Mouse (Mus musculus) C2C12 (cell line): ENCODE results near the gene Foxp2. TPM values are rescaled to one million over a fixed set of nuclear protein-coding genes. Genes with fewer than 3 reads are reported as not detected.

Experiments
- H3K27me3 ChIP-seq: one replicate; pipeline ENCODE4 v1.6.1; 2011; ENCODE audit not compliant: control insufficient read depth, insufficient read depth, insufficient read length
- H3K36me3 ChIP-seq: one replicate; pipeline ENCODE4 v1.6.1; 2011; ENCODE audit not compliant: control insufficient read depth, insufficient read depth
- H3K4me3 ChIP-seq: one replicate; pipeline ENCODE4 v1.5.1; 2011; ENCODE audit warnings: mild to moderate bottlenecking, control low read depth; ENCODE audit not compliant: poor library complexity, insufficient read depth, severe bottlenecking
- H3K79me2 ChIP-seq: one replicate; pipeline ENCODE4 v1.6.1; 2011; ENCODE audit not compliant: control insufficient read depth, insufficient read depth
- H3K79me3 ChIP-seq: one replicate; pipeline ENCODE4 v1.6.1; 2011; ENCODE audit warnings: low read depth, control low read depth
- H3ac ChIP-seq: one replicate; pipeline ENCODE3; 2011; ENCODE audit warnings: low read depth; ENCODE audit not compliant: control insufficient read depth, insufficient read length
- CEBPB ChIP-seq: IDR thresholded peaks from one replicate; pipeline ENCODE4 v1.6.1; 2011; ENCODE audit warnings: low read depth, mild to moderate bottlenecking, control low read depth, moderate library complexity
- CTCF ChIP-seq: IDR thresholded peaks from one replicate; pipeline ENCODE4 v1.5.1; 2011; ENCODE audit not compliant: control insufficient read depth, insufficient read depth, insufficient read length
- FOSL1 ChIP-seq: IDR thresholded peaks from one replicate; pipeline ENCODE4 v1.8.0; 2011; ENCODE audit warnings: mild to moderate bottlenecking, low read length; ENCODE audit not compliant: poor library complexity, insufficient read depth, severe bottlenecking
- MAX ChIP-seq: IDR thresholded peaks from one replicate; pipeline ENCODE4 v1.6.1; 2011; ENCODE audit warnings: mild to moderate bottlenecking, control low read depth
- MYOD1 ChIP-seq: IDR thresholded peaks from one replicate; pipeline ENCODE4 v1.6.1; 2011; ENCODE audit warnings: low read depth; ENCODE audit not compliant: control insufficient read depth, insufficient read length
- MYOG ChIP-seq: IDR thresholded peaks from one replicate; pipeline ENCODE4 v1.6.1; 2011; ENCODE audit not compliant: control insufficient read depth, insufficient read length; ENCODE audit errors: extremely low read depth
- USF1 ChIP-seq: IDR thresholded peaks from one replicate; pipeline ENCODE4 v1.6.1; 2011; ENCODE audit warnings: low read depth, mild to moderate bottlenecking, control low read depth, moderate library complexity
- polyA plus RNA-seq: library from polyadenylated mRNA; unstranded; fragments of >200 nt; fragmentation: generic; extraction: Trizol; gene quantifications from one replicate; pipeline ENCODE4 v1.2.1, GENCODE M21; 2012; ENCODE audit warnings: missing spikeins

Foxp2 gene
- polyA plus RNA-seq, 1 experiment, result not detected

DNA sequence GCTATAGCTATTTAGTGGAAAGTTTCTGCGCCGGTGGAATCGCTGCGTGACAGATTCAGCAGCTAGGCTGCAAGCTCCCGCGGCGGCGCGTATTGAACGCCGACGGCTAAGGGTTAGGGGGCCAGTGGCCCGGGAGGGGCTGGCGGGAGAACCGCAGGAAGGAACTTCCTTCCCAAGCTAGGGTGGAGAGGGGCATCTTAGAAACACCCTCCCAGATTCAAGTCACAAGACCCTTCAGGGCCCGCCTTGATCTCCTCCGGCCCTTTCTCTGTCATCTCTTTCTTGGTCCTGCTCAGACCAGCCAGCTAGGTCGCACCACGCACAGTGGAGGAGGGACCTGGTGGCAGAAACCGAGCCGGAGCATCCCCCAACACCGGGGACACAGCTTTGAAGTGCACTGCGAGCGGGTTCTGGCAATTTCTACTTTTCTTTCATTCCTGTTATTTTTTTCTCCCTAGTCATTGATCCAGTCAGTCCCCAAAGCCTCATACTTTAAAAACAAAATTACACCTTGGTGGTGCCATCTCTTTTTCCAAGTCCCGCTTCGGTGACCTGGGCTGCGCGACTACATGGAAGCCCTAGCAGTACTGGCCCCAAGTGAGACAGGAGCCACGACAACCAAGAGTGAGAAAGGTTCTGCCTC is 1.1 kb upstream of the Foxp2 start:
- no peak overlapping the region for H3ac ChIP-seq
- no peaks in the 10 kb centered on the region for H3K79me3 ChIP-seq
- TF ChIP-seq CEBPB, result no peak
- no peak for TF ChIP-seq MAX
- no peak for TF ChIP-seq MYOG
- TF ChIP-seq CTCF, result no peak
- TF ChIP-seq FOSL1, result no peak
- no peak for TF ChIP-seq MYOD1
- no peak for TF ChIP-seq USF1
- H3K36me3 ChIP-seq, result no peaks in the 10 kb centered on the region
- H3K4me3 ChIP-seq, result no peak overlapping the region
- no peaks in the 10 kb centered on the region for H3K79me2 ChIP-seq
- H3K27me3 ChIP-seq, result no peaks in the 10 kb centered on the region

GRCm38 (mm10) chr6:14900579-14901021 is 549 bp upstream of the Foxp2 start:
- no peaks in the 10 kb centered on the region for H3K27me3 ChIP-seq
- TF ChIP-seq CTCF (no peak), MYOG (no peak), MAX (no peak), FOSL1 (no peak), MYOD1 (no peak), CEBPB (no peak), USF1 (no peak)
- no peaks in the 10 kb centered on the region for H3K79me3 ChIP-seq
- H3K36me3 ChIP-seq, result no peaks in the 10 kb centered on the region
- no peak overlapping the region for H3ac ChIP-seq
- H3K79me2 ChIP-seq, result no peaks in the 10 kb centered on the region
- H3K4me3 ChIP-seq, result no peak overlapping the region

DNA sequence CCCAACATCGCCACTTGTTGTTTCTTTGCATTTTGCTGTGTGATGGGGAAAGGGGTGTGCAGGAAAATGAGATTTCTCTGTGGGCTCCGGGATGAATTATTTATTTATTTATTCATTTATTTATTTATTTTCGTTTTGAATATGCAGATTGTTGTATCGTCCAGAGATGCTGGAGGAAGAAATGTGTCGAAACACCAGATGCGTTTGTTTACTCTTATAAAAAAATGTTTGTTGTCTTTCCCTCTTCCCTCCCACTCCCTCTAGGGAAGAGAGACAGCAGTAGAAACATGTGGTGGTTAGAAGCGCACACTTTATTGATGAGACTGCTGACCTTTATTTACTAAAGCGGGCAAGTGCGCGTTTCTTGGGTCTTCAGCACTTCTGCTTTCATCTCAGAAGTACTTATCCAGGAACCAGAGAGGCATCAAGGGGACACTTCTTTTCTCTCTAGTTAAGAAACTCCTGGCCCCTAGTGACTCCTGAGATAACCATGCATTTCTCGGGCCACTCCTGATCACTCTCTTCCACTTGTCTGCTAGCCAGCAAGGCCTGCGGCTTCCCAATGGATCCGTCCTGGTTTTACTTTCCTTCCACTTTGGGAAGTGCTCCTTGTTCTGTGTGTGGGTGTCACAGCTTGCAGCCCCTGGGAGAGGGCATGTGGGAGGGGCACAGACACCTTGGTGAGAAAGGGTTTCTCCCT is 972 bp downstream of the Foxp2 start:
- Histone ChIP-seq H3K79me2 (no peaks in the 10 kb centered on the region), H3ac (no peak overlapping the region), H3K27me3 (no peaks in the 10 kb centered on the region), H3K36me3 (no peaks in the 10 kb centered on the region), H3K4me3 (no peak overlapping the region), H3K79me3 (no peaks in the 10 kb centered on the region)
- TF ChIP-seq USF1 (no peak), CEBPB (no peak), MYOG (no peak), FOSL1 (no peak), MAX (no peak)

DNA sequence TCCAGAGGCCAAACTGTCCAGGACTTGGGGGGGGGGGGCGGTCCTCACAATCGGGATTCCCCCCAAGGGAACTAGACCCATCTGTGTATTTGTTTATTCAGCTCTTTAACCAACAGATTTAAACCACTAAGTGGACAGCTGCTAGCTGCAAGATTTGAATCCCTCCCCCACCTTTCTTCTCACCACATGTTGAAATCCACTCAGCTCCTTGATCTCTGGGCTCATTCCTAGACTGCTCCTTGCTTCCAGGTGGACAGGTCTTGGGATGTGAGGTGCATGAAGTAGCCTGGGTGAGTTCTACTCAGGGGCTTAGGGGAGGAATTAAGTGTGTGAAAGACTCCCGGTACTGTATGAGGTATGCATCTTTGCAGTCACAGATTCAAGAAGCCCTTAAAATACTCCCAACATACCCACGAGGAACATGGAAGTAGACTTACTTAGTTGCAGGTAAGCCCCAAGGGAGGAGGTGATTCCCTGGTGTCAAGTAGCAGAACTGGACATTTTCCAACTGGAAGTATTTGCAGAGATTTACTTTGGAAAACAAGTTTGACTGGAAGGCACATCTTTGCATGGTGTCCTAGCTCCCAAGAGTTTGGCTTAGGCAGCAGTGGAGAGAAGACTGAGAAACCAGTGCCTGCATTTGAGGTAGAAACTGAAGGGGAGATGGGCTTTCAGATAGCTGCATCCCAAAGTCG is 2.3 kb downstream of the Foxp2 start:
- Histone ChIP-seq H3K79me3 (no peaks in the 10 kb centered on the region), H3K27me3 (no peaks in the 10 kb centered on the region), H3K79me2 (no peaks in the 10 kb centered on the region), H3K4me3 (no peak overlapping the region), H3ac (no peak overlapping the region), H3K36me3 (no peaks in the 10 kb centered on the region)
- TF ChIP-seq CTCF (no peak), FOSL1 (no peak), USF1 (no peak), MAX (no peak), CEBPB (no peak), MYOG (no peak), MYOD1 (no peak)

DNA sequence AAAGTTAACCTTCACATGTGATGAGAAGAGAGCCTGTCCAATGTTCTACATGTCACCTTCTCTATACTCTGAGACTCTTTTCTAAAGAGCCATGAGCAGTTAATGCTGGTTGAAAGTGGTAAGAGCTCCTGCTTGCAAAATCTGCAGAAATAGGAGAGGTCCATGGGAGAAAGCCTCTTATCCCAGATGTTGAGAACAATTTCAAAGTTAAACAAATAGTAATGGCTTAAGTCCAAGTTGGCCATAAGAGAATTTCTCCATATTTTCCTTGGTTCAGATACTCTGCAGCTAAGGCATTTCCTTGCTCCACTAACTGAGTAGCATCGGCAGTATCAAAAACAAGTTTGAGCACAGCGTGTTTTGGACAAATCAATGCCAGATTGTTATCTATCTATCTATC is 13.9 kb downstream of the Foxp2 start:
- Histone ChIP-seq H3ac (no peak overlapping the region), H3K79me2 (no peaks in the 10 kb centered on the region), H3K79me3 (no peaks in the 10 kb centered on the region), H3K36me3 (no peaks in the 10 kb centered on the region), H3K27me3 (no peaks in the 10 kb centered on the region), H3K4me3 (no peak overlapping the region)
- TF ChIP-seq FOSL1 (no peak), MYOD1 (no peak), MAX (no peak)
